Mouse (Mus musculus): ENCODE data around the gene Lrrc32.

The Lrrc32 gene

DNA sequence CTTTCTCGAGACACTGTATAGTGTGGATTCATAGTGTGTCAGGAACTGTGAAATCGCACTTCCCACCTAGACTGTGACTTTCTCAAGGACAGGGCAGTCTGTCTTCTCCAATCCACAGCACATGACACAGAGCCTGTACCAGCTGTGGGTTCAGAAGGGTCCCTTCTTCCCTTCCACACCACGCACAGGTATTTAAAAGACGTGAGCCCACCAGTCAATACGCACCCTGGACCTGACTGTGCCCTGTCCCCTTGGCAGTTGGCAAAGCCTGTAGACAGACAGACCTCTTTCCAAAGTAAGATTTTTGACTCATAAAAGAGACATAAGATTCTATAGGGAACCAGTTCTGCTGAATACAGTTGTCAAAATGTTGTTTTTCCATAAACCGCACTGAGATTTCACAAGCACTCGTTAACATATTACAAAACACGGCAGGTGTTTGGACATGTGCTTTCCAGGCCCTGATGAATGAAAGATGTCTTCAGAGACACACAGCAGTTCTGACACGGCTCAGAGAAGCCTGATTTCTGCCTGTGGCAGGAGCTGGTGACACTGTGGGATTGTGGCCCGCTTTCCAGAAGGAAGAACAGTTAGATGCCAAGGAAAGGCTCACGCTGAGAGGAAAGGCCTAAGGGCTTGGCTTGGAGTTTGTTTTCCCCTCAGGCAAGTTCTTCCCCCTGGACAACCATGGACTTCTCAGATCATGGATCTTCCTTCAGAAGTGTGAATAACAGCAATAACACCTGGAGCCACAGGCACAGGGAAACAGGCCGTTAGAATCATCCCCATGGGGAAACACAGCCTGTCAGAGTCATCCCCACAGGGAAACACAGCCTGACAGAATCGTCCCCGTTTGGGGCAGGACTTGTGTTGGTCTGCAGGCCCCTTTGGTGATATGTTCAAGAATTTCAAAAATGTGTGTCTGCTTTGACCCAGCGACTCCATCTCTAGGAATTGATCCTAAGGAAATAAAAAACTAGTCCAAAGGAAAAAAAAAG lies 22.2 kb downstream of the Lrrc32 start:
- DNase-seq (ENCODE audit: low read depth in 1 of 2, low spot score in 2 of 2), result no peak

DNA sequence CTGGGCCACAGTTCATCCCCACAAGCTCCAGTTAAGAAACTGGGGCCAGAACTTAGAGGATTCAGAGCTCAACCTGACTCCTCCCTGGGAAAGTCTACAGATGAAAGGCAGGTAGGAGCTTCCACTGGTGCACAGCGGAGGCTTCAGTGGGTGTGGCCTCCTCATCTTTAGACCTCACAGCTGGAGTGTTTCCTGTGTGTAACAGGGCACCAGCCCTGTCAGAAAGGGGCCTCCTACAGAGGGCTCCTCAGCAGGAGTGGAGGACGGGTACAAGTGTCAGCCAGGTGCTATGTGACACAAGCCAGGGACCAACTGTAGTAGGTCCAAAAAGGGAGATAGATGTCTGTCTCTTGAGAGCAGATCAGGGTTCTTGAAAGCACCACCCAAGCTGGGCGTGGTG lies 24.2 kb downstream of the Lrrc32 start:
- no peak for DNase-seq (ENCODE audit: low read depth in 1 of 2, low spot score in 2 of 2)

DNA sequence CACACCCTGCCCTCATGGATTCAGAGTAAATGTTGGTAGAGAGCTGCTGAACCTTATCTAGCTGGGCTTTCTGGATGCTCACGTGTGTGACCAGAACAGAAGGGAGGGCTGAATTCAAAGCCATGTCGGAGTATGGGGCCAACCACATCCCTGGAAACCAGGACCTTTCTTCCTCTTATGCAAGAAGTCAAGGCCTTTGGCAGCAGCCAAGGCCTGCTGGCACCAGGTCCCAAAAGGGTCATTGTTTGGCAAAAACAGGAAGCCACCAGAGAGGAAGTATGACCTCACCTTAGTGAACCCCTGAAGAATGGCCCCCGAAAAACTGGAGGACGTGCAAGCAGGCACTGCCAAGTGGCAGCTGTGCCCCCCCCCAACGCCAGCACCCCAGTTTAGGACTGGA lies 33.5 kb downstream of the Lrrc32 start:
- DNase-seq (ENCODE audit: low read depth in 1 of 2, low spot score in 2 of 2), result peak; percentile 26 to 38

DNA sequence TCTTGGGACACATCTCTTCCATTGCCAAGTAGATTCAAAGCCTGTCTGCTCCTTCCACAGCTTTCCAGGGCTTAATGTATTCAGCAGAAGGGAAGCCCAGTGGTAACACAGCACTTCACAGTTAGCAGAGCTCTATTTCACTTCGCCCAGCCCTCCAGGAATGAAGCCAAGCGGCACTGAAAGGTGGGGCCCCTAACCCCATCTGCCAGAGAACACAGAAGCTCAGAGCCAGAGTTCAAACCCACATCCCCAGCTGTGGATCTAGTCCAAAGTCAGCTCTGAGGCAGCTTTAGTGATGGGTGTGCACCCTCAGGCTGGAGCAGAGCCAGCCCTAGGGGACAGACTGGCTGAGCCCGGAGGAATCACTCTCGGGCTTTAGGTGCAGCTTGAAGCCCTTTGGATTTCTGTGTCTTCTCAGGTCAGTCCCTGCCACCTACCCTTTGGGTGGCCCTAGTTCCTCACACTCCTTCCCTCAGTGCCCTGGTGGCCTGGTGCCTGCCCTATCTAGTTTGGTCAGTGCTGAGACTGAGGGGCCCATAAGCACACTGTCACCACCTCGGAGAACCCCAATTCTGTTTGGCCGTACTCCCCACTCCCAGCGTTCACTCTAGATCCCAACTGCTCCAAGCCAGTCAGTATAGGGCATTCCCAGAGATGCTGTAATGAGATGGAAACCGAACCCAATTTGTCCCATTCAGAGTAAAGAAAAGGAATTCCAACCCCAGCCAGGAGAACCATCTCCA lies 34.2 kb downstream of the Lrrc32 start:
- DNase-seq (ENCODE audit: low read depth in 1 of 2, low spot score in 2 of 2), result no peak

DNA sequence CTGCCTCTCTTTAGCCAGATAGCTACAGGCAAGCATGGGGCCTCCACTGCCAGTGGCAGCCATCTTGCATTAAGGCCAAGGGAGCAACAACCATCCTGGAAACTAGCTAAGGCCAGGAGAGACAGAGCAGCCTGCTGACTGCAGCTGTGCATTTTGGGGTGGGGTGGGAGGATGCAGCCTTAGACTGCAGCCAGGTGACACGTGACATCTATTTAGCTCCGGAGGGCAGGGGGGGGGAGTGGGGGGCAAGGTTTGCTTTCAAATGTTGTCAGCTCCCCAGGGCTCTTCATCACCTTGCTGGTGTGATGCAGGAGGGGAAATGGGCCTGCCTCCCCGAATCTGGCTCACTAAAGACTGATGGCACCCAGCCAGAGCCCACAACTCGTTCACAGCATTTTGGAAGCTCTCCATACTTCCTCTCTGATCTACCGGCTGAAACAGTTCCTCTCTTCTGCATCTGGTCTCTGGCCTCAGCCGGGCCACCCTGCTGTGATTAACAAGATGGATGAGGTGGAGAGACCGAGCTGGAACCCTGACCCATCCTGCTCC lies 34.8 kb downstream of the Lrrc32 start:
- DNase-seq (ENCODE audit: low read depth in 1 of 2, low spot score in 2 of 2), result peak in 1 of 2 experiments; percentile 27

DNA sequence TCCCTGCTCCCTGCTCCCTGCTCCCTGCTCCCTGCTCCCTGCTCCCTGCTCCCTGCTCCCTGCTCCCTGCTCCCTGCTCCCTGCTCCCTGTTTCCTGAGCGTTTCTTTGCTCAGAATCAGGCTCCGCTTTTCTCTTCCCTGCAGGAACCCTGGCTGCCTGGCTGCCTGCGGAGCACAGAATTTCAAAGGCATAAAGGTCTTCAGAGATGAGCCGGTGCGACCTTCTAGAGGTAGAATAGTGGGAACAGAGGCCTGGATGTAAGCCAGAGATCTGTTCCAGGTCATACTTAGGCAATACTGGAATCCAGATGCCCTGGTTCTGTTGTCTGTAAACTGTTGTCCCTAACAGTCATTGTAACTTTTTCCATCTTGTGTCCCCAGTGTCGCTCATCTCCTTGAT lies 35.3 kb downstream of the Lrrc32 start:
- no peak for DNase-seq (ENCODE audit: low read depth in 1 of 2, low spot score in 2 of 2)

DNA sequence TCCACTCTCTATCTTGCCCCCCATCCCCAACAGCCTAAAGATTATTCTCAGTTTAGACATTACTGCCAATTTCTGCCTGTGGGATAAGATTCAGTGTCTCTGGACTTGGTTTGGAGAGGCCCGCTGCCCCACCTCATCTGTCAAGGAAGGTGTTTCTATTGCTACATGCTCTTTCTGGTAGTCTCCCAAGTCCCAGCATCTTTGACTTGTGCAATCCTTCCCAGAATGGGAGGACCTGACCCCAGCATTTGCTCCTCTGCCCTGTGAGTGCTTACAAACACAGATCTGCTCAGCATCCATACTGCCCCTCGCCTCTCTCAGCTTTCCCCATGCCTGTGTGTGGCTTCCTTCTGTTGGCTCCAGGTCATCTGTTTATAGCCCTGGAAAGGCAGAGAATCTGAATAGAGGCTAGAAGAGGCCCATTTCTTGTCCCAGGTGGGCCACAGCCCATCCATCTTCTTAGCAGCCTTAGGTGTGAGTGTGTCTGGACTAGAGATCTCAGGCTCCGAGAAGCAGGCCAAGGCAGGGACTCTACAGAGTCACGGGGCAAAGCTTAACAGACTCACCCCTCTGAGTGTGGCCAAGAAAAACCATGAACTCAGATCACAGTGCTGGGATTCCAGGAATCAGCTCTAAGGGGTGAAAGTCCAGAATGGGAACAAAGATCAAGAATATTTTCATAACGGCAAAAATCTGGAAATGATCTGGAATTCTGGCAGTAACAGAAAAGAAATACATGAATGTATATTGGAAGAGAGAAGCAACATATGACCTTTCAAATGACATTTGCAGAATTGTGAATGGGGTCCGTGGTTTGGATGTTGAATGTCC lies 36.0 kb downstream of the Lrrc32 start:
- no peak for DNase-seq (ENCODE audit: low read depth in 1 of 2, low spot score in 2 of 2)

DNA sequence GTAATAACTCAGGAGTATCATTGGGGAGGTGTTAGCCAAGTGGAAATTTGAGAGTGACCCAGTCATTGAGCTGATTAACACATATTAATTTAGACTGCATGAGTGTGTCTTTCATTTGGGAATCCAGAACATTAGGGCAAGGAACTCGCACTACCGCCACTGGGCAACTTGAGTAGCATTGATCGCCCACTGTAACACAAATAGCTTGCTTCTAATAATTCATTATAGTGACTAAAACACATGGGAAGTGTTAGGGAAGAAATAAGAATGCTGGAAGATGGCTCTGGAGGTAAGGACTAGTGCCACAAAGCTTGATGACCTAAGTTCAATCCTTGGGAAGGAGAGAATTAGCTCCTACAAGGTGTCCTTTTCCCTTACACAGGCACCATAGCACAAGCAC lies 38.0 kb downstream of the Lrrc32 start:
- no peak for DNase-seq (ENCODE audit: low read depth in 1 of 2, low spot score in 2 of 2)

DNA sequence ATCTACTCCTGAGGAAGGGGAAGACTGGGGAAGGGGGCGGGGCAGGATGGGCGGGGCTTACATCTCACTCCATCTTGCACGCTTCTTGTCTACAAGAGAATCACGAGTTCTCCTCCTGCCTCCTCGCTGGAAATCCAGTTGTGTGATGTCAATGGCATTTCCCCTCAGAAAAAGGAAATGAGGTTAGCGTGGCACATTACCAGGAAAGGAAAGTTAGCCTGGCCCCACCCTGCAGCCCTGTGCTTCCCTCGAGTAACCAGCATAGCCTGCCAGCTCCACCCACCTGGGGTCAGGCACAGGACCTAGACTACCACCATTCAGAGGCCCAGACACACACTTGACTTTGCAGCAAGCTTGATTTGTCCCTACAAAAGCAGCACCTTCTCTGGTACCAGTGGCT lies 42.5 kb downstream of the Lrrc32 start:
- peak; percentile 39 to 50 for DNase-seq (ENCODE audit: low read depth in 1 of 2, low spot score in 2 of 2)

DNA sequence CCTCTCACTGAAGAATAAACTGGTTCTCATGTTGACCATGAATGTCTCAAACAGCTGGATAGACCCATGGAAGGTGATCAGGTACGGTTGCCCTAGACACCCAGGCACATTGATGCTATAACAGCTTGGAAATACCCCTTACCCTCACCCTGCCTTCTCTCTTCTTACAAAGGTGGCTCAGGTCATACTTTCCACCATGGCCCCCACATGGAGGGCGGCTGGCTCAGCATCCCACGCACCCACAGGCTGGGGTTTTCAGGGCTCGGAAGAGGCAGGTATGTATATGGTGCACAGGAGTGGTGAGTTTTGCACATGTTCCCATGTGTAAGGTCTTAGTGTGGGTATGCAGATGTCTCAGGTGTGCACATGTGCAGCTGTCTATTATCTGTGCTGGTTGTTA lies 43.9 kb downstream of the Lrrc32 start:
- DNase-seq (ENCODE audit: low read depth in 1 of 2, low spot score in 2 of 2), result no peak

DNA sequence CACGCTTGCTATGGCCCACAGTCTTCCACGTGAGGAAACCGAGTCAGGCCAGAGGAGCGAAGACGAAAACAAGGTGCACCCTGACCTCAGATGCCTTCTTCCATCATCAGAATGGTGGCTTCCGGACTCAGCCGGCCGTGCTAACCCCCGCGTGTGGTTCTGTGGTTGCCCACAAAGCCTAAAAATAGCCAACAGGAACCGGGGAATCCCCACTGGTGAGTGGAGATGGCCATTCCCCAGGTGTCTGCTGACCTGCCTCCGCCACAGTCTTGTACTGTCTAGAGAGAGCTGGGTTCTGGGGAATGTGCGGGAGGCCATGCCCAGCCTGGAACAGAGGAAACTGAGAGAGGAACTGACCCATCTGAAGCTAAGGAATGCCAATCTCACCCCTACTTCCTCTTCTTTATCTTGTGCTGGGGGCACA lies 45.4 kb downstream of the Lrrc32 start:
- DNase-seq (ENCODE audit: low read depth in 1 of 2, low spot score in 2 of 2), result peak; percentile 37 to 60

DNA sequence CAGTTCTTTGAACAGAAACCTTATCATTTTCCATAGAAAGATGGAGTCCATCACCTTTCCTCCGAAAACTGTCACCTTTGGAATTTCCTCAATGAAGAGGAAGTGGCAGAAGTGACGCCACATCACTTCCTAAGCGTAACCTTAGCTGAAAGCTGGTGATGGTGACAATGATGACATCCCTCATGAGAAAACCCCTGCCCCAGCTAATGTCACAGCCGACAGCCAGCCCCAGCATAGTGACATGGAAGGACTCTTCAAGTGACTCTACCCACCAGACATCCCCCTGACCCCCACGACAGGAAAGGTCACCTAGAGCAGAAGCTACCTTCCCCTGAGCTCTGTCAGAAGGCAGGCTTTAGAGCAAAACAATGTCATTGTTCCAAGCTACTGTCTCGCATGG lies 46.1 kb downstream of the Lrrc32 start:
- DNase-seq (ENCODE audit: low read depth in 1 of 2, low spot score in 2 of 2), result no peak

DNA sequence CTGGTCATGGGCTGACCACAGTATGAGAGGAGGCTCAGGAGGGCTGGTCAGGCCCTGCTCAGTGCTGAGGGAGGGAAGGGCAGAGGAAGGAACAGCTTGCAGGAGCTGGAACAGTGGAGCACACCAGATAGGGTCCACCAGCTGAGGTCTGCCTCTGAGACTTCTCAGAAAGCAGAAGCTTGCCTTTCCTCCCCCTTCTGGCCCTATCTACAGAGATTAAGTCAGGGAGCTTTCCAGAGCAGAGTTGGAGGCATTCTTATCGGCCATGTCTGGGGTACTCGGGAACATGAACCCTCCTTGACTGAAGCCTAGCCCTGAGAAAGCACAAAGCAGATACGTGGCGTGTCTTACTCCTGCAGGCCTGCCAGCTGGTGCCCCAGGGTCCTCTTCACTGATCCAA lies 46.8 kb downstream of the Lrrc32 start:
- no peak for DNase-seq (ENCODE audit: low read depth in 1 of 2, low spot score in 2 of 2)

DNA sequence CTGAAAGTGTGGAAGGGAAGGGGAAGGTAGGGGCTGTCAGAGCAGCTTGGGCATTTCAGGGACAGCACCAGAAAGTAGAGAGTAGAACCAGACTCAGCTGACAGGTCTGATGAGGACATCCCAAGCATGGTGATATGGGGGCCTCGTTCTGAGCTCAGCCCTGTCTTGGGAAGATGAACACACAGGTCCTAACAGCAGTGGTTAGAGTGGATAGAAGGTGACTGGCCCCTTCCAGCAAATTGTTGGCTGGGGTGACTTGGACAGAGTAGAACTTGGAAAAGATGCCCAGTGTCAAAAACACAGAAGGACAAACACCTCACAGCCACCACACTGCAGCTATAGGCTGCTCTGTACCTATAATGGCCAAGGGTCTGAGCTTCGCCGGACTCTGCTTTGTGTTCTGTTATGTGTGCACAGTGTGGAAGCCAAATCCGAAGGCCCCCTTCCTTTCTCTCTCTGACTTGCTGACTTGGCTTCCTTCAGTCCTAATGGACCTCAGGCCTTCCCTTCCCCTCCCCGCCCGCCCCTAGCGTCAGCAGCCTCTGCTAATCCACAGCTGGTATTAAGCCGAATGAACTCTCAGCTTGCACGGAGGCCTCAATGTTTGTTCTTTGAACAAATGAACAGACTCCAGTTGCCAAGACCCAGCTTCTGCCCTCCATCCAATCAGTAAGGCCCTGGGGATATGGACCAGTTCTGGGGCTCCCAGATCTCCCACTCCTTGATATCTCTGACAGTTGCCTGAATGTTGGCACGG lies 48.3 kb downstream of the Lrrc32 start:
- DNase-seq (ENCODE audit: low read depth in 1 of 2, low spot score in 2 of 2), result no peak

DNA sequence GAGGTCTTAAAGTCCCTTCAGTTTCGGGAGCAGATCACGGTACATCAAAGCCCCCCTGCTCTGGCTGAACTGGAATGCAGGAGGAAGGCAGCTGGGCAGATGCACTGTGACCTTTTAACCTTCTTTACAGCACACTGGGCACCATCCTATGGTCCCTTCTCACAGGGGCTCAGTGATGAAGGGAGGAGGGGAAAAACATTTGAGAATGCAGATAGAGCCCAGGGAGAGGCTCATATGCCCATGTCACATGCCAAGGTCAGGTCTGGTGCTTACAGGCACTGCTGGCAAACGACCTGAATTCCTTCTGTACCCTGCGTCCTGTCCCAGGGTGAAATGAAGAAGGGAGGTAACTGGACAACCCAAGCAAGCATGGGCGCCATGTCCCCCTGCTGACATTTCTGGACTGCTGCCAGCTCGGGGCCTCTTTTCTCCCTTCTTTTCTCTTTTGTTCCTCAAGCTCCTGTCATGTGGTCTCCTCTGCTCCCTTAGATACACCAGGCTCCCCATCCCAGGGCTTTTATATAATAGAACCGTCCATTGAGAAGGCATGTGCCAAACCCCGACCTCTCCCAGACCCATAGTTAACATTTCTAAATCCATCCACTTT lies 49.0 kb downstream of the Lrrc32 start:
- DNase-seq (ENCODE audit: low read depth in 1 of 2, low spot score in 2 of 2), result no peak

DNA sequence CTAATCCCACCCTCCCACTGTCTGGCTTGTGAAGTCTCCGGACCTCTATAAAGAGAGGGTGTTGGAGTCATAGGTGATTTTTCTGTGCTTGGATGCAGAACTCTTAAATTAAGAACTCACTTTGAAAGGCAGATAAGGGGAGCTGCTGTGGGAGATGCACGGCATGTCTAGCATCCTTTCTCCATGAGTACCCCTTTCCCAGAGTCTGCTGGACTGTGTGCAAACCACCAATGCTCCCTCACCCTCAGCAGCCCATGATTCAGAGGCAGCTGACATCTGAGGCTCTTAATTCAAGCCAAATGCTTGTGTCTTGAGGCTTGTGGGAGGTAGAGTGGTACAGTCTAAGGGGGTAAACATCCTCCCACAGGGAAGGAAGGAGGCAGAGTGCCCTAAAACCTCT lies 51.8 kb downstream of the Lrrc32 start:
- DNase-seq (ENCODE audit: low read depth in 1 of 2, low spot score in 2 of 2), result no peak

DNA sequence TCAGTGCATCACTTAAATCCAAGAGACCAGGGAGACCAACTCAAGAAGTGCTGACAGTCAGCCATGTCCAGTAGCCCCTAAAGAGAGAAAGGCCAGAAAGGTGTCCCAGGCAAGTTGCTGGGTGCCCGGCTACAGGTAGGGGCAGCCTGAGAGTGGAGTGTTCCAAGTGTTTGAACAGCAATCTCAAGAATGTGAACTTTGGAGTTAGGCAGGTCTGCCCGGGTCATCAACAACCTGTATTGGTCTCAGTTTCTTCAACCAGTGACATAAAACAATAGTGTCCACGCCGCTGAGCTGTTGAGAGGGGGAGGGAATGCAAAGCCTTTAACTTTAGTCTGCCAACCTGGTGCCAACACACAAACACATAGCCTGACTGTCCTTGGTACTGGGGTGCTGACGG lies 52.5 kb downstream of the Lrrc32 start:
- no peak for DNase-seq (ENCODE audit: low read depth in 1 of 2, low spot score in 2 of 2)

DNA sequence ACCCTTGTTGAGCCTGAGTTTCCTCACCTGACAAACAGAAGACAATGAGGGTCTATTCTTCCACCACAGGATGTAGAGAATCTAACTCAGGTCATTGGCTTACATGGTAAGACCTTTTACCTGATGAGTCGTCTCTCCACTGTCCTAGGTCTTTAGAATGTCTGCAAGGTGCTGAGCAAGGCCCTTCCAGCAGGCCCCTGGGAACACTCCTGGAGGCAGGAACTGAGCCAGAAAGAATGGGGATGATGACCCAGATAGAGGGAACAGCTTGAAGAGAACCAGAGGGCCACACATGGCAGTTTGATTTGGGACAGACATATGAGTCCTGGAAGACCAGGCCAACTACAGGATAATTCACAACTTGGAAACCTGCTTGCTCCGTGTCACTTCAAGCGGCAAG lies 53.2 kb downstream of the Lrrc32 start:
- no peak for DNase-seq (ENCODE audit: low read depth in 1 of 2, low spot score in 2 of 2)

DNA sequence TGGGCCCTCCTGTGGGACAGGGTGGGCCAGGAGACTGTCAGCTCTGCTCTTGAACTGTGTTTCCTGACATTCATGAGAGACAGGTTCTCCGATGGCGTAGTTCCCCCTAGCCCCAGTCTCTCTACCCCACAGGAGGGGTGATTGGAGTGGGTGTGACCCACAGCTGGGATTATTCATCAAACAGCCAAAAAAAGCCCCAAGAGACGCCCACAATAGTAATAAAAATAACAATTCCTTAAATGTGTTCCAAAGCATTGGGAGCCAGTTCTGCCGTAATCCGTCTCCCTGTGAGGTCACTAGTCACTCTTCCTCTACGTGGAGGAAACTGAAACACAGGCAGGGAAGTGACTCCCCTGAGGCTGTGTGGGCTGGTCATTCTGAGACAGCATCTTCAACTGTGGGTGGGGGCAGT lies 53.7 kb downstream of the Lrrc32 start:
- no peak for DNase-seq (ENCODE audit: low read depth in 1 of 2, low spot score in 2 of 2)

DNA sequence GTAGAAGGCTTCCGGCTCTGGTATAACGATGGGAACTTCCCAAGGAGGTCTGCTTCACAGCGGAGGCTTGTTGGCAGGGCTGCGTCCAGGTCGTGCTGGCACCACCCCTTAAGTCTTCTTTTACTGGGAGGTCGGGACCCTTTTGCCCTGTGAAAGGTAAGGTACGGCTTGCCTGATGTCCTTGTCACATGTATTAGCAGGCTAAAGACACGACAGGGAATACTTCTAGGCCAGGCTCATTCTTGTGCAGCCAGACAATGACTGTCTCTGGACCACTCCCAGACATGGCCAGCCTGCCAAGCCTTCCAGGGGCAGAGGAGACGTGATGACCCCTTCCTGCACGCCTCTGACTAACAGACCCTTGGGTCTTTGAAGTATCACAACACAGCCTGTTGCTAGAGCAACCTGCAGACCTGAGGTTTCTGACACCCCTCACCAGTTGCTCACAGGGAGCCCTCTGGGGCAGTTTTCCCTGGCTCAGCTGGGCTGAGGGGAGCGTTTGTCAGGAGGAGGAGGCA lies 54.8 kb downstream of the Lrrc32 start:
- DNase-seq (ENCODE audit: low read depth in 1 of 2, low spot score in 2 of 2), result no peak
